Mouse (Mus musculus) MEL (cell line): ENCODE results near the gene Btn2a2. TPM values are rescaled to one million over a fixed set of nuclear protein-coding genes. Genes with fewer than 3 reads are reported as not detected.

ENCODE experiments used
- DNase-seq: peaks from one replicate; pipeline ENCODE4 v3.0.0; 2011; ENCODE audit warnings: low read depth, low spot score
- H3K27ac ChIP-seq: 2 replicates; pipeline ENCODE4 v1.5.1; 2012; ENCODE audit warnings: low read depth, mild to moderate bottlenecking, control low read depth, low read length, moderate library complexity; ENCODE audit not compliant: control insufficient read depth
- H3K27me3 ChIP-seq, 2 experiments: fragments of 150-350 bp in 1 of 2; sonication (generic) in 1 of 2; 2 replicates each; pipeline ENCODE4 v1.6.1; 2012; ENCODE audit warnings: low read length in 2 of 2, mild to moderate bottlenecking in 2 of 2, improper control_type of control experiment in 1 of 2, moderate library complexity in 1 of 2; ENCODE audit not compliant: insufficient read depth in 2 of 2, control insufficient read depth in 1 of 2
- H3K36me3 ChIP-seq, 2 experiments: 2 replicates each; pipeline ENCODE4 v1.6.1; 2012 to 2014; ENCODE audit warnings: low read length in 2 of 2, improper control_type of control experiment in 1 of 2, inconsistent platforms in 1 of 2, mild to moderate bottlenecking in 1 of 2; ENCODE audit not compliant: insufficient read depth in 2 of 2, control insufficient read depth in 1 of 2
- H3K4me1 ChIP-seq, 2 experiments: fragments of 150-350 bp in 1 of 2; sonication (generic) in 1 of 2; 2 replicates each; pipeline ENCODE4 v1.6.1; 2012; ENCODE audit warnings: low read length in 2 of 2, improper control_type of control experiment in 1 of 2, mild to moderate bottlenecking in 1 of 2; ENCODE audit not compliant: insufficient read depth in 2 of 2, control insufficient read depth in 1 of 2
- H3K4me3 ChIP-seq, 2 experiments: fragments of 150-350 bp in 1 of 2; sonication (generic) in 1 of 2; 2 replicates each; pipeline ENCODE4 v1.5.1; 2012; ENCODE audit warnings: low read depth in 2 of 2, low read length in 2 of 2, mild to moderate bottlenecking in 2 of 2, moderate library complexity in 2 of 2, control low read depth in 1 of 2, improper control_type of control experiment in 1 of 2; ENCODE audit not compliant: control insufficient read depth in 1 of 2, insufficient read depth in 1 of 2
- H3K79me2 ChIP-seq: 2 replicates; pipeline ENCODE4 v1.6.1; 2012; ENCODE audit warnings: mild to moderate bottlenecking, low read length, moderate library complexity; ENCODE audit not compliant: control insufficient read depth, poor library complexity, insufficient read depth
- H3K9ac ChIP-seq: 2 replicates; pipeline ENCODE4 v1.6.1; 2012; ENCODE audit warnings: low read depth, mild to moderate bottlenecking, control low read depth, low read length, moderate library complexity; ENCODE audit not compliant: control insufficient read depth, poor library complexity, severe bottlenecking
- H3K9me3 ChIP-seq: fragments of 150-350 bp; sonication (generic); replicated peaks from 2 replicates; pipeline ENCODE4 v1.6.1; 2012; ENCODE audit warnings: mild to moderate bottlenecking, low read length, improper control_type of control experiment, moderate library complexity; ENCODE audit not compliant: insufficient read depth
- ELF1 ChIP-seq: IDR thresholded peaks from 2 replicates; pipeline ENCODE4 v1.6.1; 2014; ENCODE audit warnings: low read depth, mild to moderate bottlenecking, inconsistent platforms, low read length, improper control_type of control experiment, moderate library complexity
- EP300 ChIP-seq, 2 experiments: IDR thresholded peaks; 2 replicates each; pipeline ENCODE4 v1.6.1; 2011; ENCODE audit warnings: improper control_type of control experiment in 2 of 2, low read length in 2 of 2, low read depth in 1 of 2, mild to moderate bottlenecking in 1 of 2
- GATA1 ChIP-seq: IDR thresholded peaks from 2 replicates; pipeline ENCODE4 v1.6.1; 2011; ENCODE audit warnings: low read depth, low read length, improper control_type of control experiment
- KAT2A ChIP-seq: conservative IDR thresholded peaks from 2 replicates; pipeline ENCODE4 v1.6.1; 2012; ENCODE audit warnings: low read depth, low read length, improper control_type of control experiment, inconsistent platforms
- TAL1 ChIP-seq: IDR thresholded peaks from 2 replicates; pipeline ENCODE4 v1.6.1; 2012; ENCODE audit warnings: mild to moderate bottlenecking, inconsistent platforms, low read length, moderate library complexity, mixed read lengths
- TBP ChIP-seq: IDR thresholded peaks from 2 replicates; pipeline ENCODE4 v1.8.0; 2011; ENCODE audit warnings: low read depth, low read length, improper control_type of control experiment
- UBTF ChIP-seq: IDR thresholded peaks from 2 replicates; pipeline ENCODE4 v1.6.1; 2012; ENCODE audit warnings: low read depth, mild to moderate bottlenecking, inconsistent platforms, low read length, improper control_type of control experiment, moderate library complexity, borderline replicate concordance; ENCODE audit not compliant: insufficient read depth
- USF2 ChIP-seq, 2 experiments: IDR thresholded peaks; 2 replicates each; pipeline ENCODE4 v1.6.1; 2011 to 2012; ENCODE audit warnings: improper control_type of control experiment in 2 of 2, low read length in 2 of 2, borderline replicate concordance in 1 of 2, inconsistent platforms in 1 of 2, low read depth in 1 of 2, mild to moderate bottlenecking in 1 of 2; ENCODE audit not compliant: insufficient read depth in 1 of 2
- polyA plus RNA-seq, 2 experiments: library from polyadenylated mRNA; stranded (reverse) in 1 of 2; unstranded in 1 of 2; fragments of >175 nt in 1 of 2; fragments of >200 nt in 1 of 2; gene quantifications; 2 replicates each; pipeline versions ENCODE4 v1.2.1 to v1.2.4; 2012; ENCODE audit warnings: low replicate concordance in 2 of 2, low read depth in 1 of 2; ENCODE audit not compliant: insufficient read length in 2 of 2, insufficient read depth in 1 of 2, missing spikeins in 1 of 2
- total RNA-seq: library from RNA; depleted of rRNA; stranded (reverse); fragments of 300-350 nt; gene quantifications from 2 replicates; pipeline ENCODE4 v1.2.3, GENCODE M21; 2012

The Btn2a2 gene
- total and polyA plus RNA-seq, 3 experiments: not detected

DNA sequence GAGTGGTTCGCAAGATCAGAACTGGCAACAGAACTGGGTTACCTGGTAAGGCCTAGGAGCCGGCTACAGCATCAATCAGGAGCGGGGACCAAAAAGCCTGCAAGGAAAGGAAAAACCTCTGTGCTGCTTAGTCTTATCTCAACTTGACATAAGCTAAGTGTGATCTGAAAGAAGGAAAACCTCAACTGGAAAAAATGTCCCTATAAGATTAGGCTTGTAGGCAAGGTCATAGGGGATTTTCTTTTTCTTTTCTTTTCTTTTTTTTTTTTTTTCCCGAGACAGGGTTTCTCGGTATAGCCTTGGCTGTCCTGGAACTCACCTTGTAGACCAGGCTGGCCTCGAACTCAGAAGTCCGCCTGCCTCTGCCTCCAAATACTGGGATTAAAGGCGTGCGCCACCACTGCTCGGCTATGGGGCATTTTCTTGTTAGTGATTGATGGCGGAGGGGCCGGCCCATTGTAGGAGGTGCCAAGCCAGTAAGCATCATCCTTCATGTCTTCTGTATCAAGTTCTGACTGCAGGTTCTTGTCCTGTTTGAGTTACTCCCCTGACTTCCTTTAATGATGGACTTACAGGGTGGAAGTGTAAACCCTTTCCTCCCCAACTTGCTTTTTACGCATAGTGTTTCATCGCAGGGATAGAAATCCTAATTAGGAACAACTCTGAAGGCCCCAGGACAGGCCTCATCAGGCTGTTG, 18.3 kb upstream of the Btn2a2 start:
- H3K27ac ChIP-seq: no peak overlapping the region; the same call in 1 of the 2 replicates
- no peaks in the 10 kb centered on the region for H3K27me3 ChIP-seq
- H3K9me3 ChIP-seq: no peaks in the 10 kb centered on the region
- TF ChIP-seq EP300 (IDR thresholded peaks at IDR 0.05; ENCODE audit: low read depth in 1 of 2, low read length in 2 of 2): no peak
- TF ChIP-seq GATA1: peak; percentile 44; the same call in 1 of the 2 replicates
- peak; percentile 98 for TF ChIP-seq TBP
- 0 out of 2 replicates have a peak, but pooled peaks have one; percentile 5 for TF ChIP-seq TAL1
- no peak for TF ChIP-seq KAT2A
- TF ChIP-seq, all 39 proteins: peak for 3
- peaks cover 0 to 10% of the 10 kb centered on the region in 2 experiments; a peak in 2 of 4 replicates for H3K36me3 ChIP-seq
- no peaks in the 10 kb centered on the region for H3K79me2 ChIP-seq
- DNase-seq: peak; percentile 93
- peak overlapping the region; percentile 45 to 66 for H3K4me3 ChIP-seq
- H3K9ac ChIP-seq: peak overlapping the region; percentile 52
- peaks cover 0 to 10% of the 10 kb centered on the region in 2 experiments; a peak in 1 of 4 replicates for H3K4me1 ChIP-seq

- Histone ChIP-seq H3K9ac (peak overlapping the region; percentile 64; the same call in 1 of the 2 replicates), H3K36me3 (peaks cover 0 to 10% of the 10 kb centered on the region in 2 experiments; a peak in 2 of 4 replicates), H3K79me2 (no peaks in the 10 kb centered on the region), H3K27me3 (no peaks in the 10 kb centered on the region), H3K9me3 (no peaks in the 10 kb centered on the region), H3K4me1 (peaks cover 0 to 10% of the 10 kb centered on the region in 2 experiments; a peak in 1 of 4 replicates), H3K27ac (no peak overlapping the region), H3K4me3 (peak overlapping the region; percentile 57 to 66)
- DNase-seq: peak; percentile 86
- TF ChIP-seq ELF1: no peak
- TF ChIP-seq TBP: peak; percentile 100
Observed at GRCm38 (mm10) chr13:23506351-23506750, 17.7 kb upstream of the Btn2a2 start.

DNA sequence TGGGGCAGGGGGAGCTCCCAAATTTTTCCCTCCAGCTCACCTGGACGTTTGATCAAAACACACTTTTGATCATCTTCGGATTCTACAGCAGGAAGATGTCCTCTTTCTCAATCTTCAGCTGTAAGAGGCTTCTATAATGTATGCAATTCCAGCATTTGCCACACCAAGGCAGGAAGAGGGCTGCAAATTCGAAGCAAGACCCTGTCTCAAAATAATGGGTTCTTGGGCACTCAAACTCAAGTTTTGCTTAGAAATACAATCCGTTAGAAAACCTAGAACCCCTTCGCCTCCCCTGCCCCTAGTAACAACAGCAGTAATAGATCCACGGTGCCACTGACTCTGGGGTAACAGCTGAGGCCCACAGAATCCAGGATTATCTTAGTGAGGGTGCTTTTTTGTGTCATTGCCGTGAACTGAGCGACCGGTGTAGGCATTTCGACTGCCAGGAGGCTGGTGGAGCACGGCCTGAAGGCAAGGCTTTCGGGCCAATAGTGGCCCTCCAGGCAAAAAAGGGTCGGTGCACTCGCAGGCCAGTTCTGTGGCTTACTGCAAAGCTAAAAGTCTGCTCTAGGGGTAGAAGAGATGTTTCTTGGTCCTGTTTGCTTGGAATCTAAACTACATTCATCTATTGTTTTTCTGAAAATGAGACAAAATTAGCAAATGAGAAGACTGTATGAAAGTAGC, 17.1 kb upstream of the Btn2a2 start:
- Histone ChIP-seq H3K9ac (peak overlapping the region; percentile 64), H3K36me3 (peaks cover 0 to 12% of the 10 kb centered on the region in 2 experiments; a peak in 2 of 4 replicates), H3K9me3 (no peaks in the 10 kb centered on the region), H3K27ac (peak overlapping the region; percentile 31), H3K4me3 (peak overlapping the region; percentile 57 to 66), H3K27me3 (no peaks in the 10 kb centered on the region), H3K4me1 (peaks cover 0 to 10% of the 10 kb centered on the region in 2 experiments; a peak in 1 of 4 replicates), H3K79me2 (no peaks in the 10 kb centered on the region)
- peak; percentile 69; the same call in 1 of the 2 replicates for TF ChIP-seq UBTF
- TF ChIP-seq USF2 (IDR thresholded peaks at IDR 0.05; ENCODE audit: borderline replicate concordance in 1 of 2, insufficient read depth in 1 of 2, low read depth in 1 of 2, low read length in 2 of 2): no peak
- peak; percentile 79 for DNase-seq
